Mouse (Mus musculus) MEL (cell line): ENCODE measurements around the gene Senp3. TPM values are rescaled to one million over a fixed set of nuclear protein-coding genes. Genes with fewer than 3 reads are reported as not detected.

Source experiments
- DNase-seq: peaks from one replicate; pipeline ENCODE4 v3.0.0; 2011; ENCODE audit warnings: low read depth, low spot score
- H3K27ac ChIP-seq: 2 replicates; pipeline ENCODE4 v1.5.1; 2012; ENCODE audit warnings: low read depth, mild to moderate bottlenecking, control low read depth, low read length, moderate library complexity; ENCODE audit not compliant: control insufficient read depth
- H3K27me3 ChIP-seq, 2 experiments: fragments of 150-350 bp in 1 of 2; sonication (generic) in 1 of 2; 2 replicates each; pipeline ENCODE4 v1.6.1; 2012; ENCODE audit warnings: low read length in 2 of 2, mild to moderate bottlenecking in 2 of 2, improper control_type of control experiment in 1 of 2, moderate library complexity in 1 of 2; ENCODE audit not compliant: insufficient read depth in 2 of 2, control insufficient read depth in 1 of 2
- H3K36me3 ChIP-seq, 2 experiments: 2 replicates each; pipeline ENCODE4 v1.6.1; 2012 to 2014; ENCODE audit warnings: low read length in 2 of 2, improper control_type of control experiment in 1 of 2, inconsistent platforms in 1 of 2, mild to moderate bottlenecking in 1 of 2; ENCODE audit not compliant: insufficient read depth in 2 of 2, control insufficient read depth in 1 of 2
- H3K4me1 ChIP-seq, 2 experiments: fragments of 150-350 bp in 1 of 2; sonication (generic) in 1 of 2; 2 replicates each; pipeline ENCODE4 v1.6.1; 2012; ENCODE audit warnings: low read length in 2 of 2, improper control_type of control experiment in 1 of 2, mild to moderate bottlenecking in 1 of 2; ENCODE audit not compliant: insufficient read depth in 2 of 2, control insufficient read depth in 1 of 2
- H3K4me3 ChIP-seq, 2 experiments: fragments of 150-350 bp in 1 of 2; sonication (generic) in 1 of 2; 2 replicates each; pipeline ENCODE4 v1.5.1; 2012; ENCODE audit warnings: low read depth in 2 of 2, low read length in 2 of 2, mild to moderate bottlenecking in 2 of 2, moderate library complexity in 2 of 2, control low read depth in 1 of 2, improper control_type of control experiment in 1 of 2; ENCODE audit not compliant: control insufficient read depth in 1 of 2, insufficient read depth in 1 of 2
- H3K79me2 ChIP-seq: 2 replicates; pipeline ENCODE4 v1.6.1; 2012; ENCODE audit warnings: mild to moderate bottlenecking, low read length, moderate library complexity; ENCODE audit not compliant: control insufficient read depth, poor library complexity, insufficient read depth
- H3K9ac ChIP-seq: 2 replicates; pipeline ENCODE4 v1.6.1; 2012; ENCODE audit warnings: low read depth, mild to moderate bottlenecking, control low read depth, low read length, moderate library complexity; ENCODE audit not compliant: control insufficient read depth, poor library complexity, severe bottlenecking
- H3K9me3 ChIP-seq: fragments of 150-350 bp; sonication (generic); replicated peaks from 2 replicates; pipeline ENCODE4 v1.6.1; 2012; ENCODE audit warnings: mild to moderate bottlenecking, low read length, improper control_type of control experiment, moderate library complexity; ENCODE audit not compliant: insufficient read depth
- BHLHE40 ChIP-seq: IDR thresholded peaks from 2 replicates; pipeline ENCODE4 v1.6.1; 2012; ENCODE audit warnings: low read depth, mild to moderate bottlenecking, inconsistent platforms, low read length, improper control_type of control experiment, borderline replicate concordance
- CHD1 ChIP-seq: IDR thresholded peaks from 2 replicates; pipeline ENCODE4 v1.6.1; 2012; ENCODE audit warnings: low read depth, mild to moderate bottlenecking, inconsistent platforms, low read length, improper control_type of control experiment
- CHD2 ChIP-seq: IDR thresholded peaks from 2 replicates; pipeline ENCODE4 v1.6.1; 2011; ENCODE audit warnings: low read length, improper control_type of control experiment
- E2F4 ChIP-seq: IDR thresholded peaks from 2 replicates; pipeline ENCODE4 v1.6.1; 2011; ENCODE audit warnings: low read depth, low read length, improper control_type of control experiment, borderline replicate concordance
- ELF1 ChIP-seq: IDR thresholded peaks from 2 replicates; pipeline ENCODE4 v1.6.1; 2014; ENCODE audit warnings: low read depth, mild to moderate bottlenecking, inconsistent platforms, low read length, improper control_type of control experiment, moderate library complexity
- ETS1 ChIP-seq: IDR thresholded peaks from 2 replicates; pipeline ENCODE4 v1.6.1; 2012; ENCODE audit warnings: low read depth, mild to moderate bottlenecking, inconsistent platforms, low read length, improper control_type of control experiment, moderate library complexity
- GABPA ChIP-seq: IDR thresholded peaks from 2 replicates; pipeline ENCODE4 v1.6.1; 2012; ENCODE audit warnings: low read depth, mild to moderate bottlenecking, inconsistent platforms, low read length, improper control_type of control experiment, moderate library complexity
- GATA1 ChIP-seq: IDR thresholded peaks from 2 replicates; pipeline ENCODE4 v1.6.1; 2011; ENCODE audit warnings: low read depth, low read length, improper control_type of control experiment
- HCFC1 ChIP-seq: IDR thresholded peaks from 2 replicates; pipeline ENCODE4 v1.6.1; 2012; ENCODE audit warnings: low read depth, mild to moderate bottlenecking, inconsistent platforms, low read length, improper control_type of control experiment, moderate library complexity
- MAFK ChIP-seq: IDR thresholded peaks from 2 replicates; pipeline ENCODE4 v1.6.1; 2011; ENCODE audit warnings: low read depth, mild to moderate bottlenecking, low read length, improper control_type of control experiment, borderline replicate concordance
- MAX ChIP-seq: IDR thresholded peaks from 2 replicates; pipeline ENCODE4 v1.6.1; 2011; ENCODE audit warnings: low read length, improper control_type of control experiment
- MAZ ChIP-seq: IDR thresholded peaks from 2 replicates; pipeline ENCODE4 v1.6.1; 2012; ENCODE audit warnings: low read depth, mild to moderate bottlenecking, inconsistent platforms, low read length, improper control_type of control experiment
- MEF2A ChIP-seq: IDR thresholded peaks from 2 replicates; pipeline ENCODE4 v1.6.1; 2014; ENCODE audit warnings: low read depth, mild to moderate bottlenecking, inconsistent platforms, low read length, improper control_type of control experiment; ENCODE audit not compliant: poor library complexity, insufficient replicate concordance, severe bottlenecking; ENCODE audit errors: extremely low read depth
- MXI1 ChIP-seq: IDR thresholded peaks from 2 replicates; pipeline ENCODE4 v1.6.1; 2011; ENCODE audit warnings: mild to moderate bottlenecking, low read depth, low read length, improper control_type of control experiment
- NELFE ChIP-seq: IDR thresholded peaks from 2 replicates; pipeline ENCODE4 v1.6.1; 2011; ENCODE audit warnings: low read depth, low read length, improper control_type of control experiment
- NRF1 ChIP-seq: IDR thresholded peaks from 2 replicates; pipeline ENCODE4 v1.6.1; 2014; ENCODE audit warnings: low read depth, mild to moderate bottlenecking, inconsistent platforms, low read length, improper control_type of control experiment, moderate library complexity; ENCODE audit not compliant: poor library complexity, insufficient read depth, severe bottlenecking
- POLR2A ChIP-seq, 2 experiments: IDR thresholded peaks; 2 replicates each; pipeline ENCODE4 v1.6.1; 2011 to 2012; ENCODE audit warnings: low read length in 2 of 2, mild to moderate bottlenecking in 2 of 2, control low read depth in 1 of 2, improper control_type of control experiment in 1 of 2, low read depth in 1 of 2, moderate library complexity in 1 of 2; ENCODE audit not compliant: control insufficient read depth in 1 of 2, insufficient read depth in 1 of 2, poor library complexity in 1 of 2
- POLR2AphosphoS2 ChIP-seq: IDR thresholded peaks from 2 replicates; pipeline ENCODE4 v1.6.1; 2011; ENCODE audit warnings: low read length, improper control_type of control experiment
- RAD21 ChIP-seq: IDR thresholded peaks from 2 replicates; pipeline ENCODE4 v1.6.1; 2011; ENCODE audit warnings: mild to moderate bottlenecking, low read depth, low read length, improper control_type of control experiment
- TBP ChIP-seq: IDR thresholded peaks from 2 replicates; pipeline ENCODE4 v1.8.0; 2011; ENCODE audit warnings: low read depth, low read length, improper control_type of control experiment
- TCF12 ChIP-seq: IDR thresholded peaks from 2 replicates; pipeline ENCODE4 v1.6.1; 2014; ENCODE audit warnings: low read depth, mild to moderate bottlenecking, inconsistent platforms, low read length, improper control_type of control experiment, moderate library complexity
- UBTF ChIP-seq: IDR thresholded peaks from 2 replicates; pipeline ENCODE4 v1.6.1; 2012; ENCODE audit warnings: low read depth, mild to moderate bottlenecking, inconsistent platforms, low read length, improper control_type of control experiment, moderate library complexity, borderline replicate concordance; ENCODE audit not compliant: insufficient read depth
- USF2 ChIP-seq, 2 experiments: IDR thresholded peaks; 2 replicates each; pipeline ENCODE4 v1.6.1; 2011 to 2012; ENCODE audit warnings: improper control_type of control experiment in 2 of 2, low read length in 2 of 2, borderline replicate concordance in 1 of 2, inconsistent platforms in 1 of 2, low read depth in 1 of 2, mild to moderate bottlenecking in 1 of 2; ENCODE audit not compliant: insufficient read depth in 1 of 2
- ZKSCAN1 ChIP-seq: IDR thresholded peaks from 2 replicates; pipeline ENCODE4 v1.6.1; 2012; ENCODE audit warnings: low read depth, mild to moderate bottlenecking, inconsistent platforms, low read length, improper control_type of control experiment, moderate library complexity
- ZMIZ1 ChIP-seq: IDR thresholded peaks from 2 replicates; pipeline ENCODE4 v1.6.1; 2012; ENCODE audit warnings: low read depth, mild to moderate bottlenecking, inconsistent platforms, low read length, improper control_type of control experiment, moderate library complexity
- polyA plus RNA-seq, 2 experiments: library from polyadenylated mRNA; stranded (reverse) in 1 of 2; unstranded in 1 of 2; fragments of >175 nt in 1 of 2; fragments of >200 nt in 1 of 2; gene quantifications; 2 replicates each; pipeline versions ENCODE4 v1.2.1 to v1.2.4; 2012; ENCODE audit warnings: low replicate concordance in 2 of 2, low read depth in 1 of 2; ENCODE audit not compliant: insufficient read length in 2 of 2, insufficient read depth in 1 of 2, missing spikeins in 1 of 2
- total RNA-seq: library from RNA; depleted of rRNA; stranded (reverse); fragments of 300-350 nt; gene quantifications from 2 replicates; pipeline ENCODE4 v1.2.3, GENCODE M21; 2012

The Senp3 gene
- total and polyA plus RNA-seq, 3 experiments = 147 to 890 (median 171) TPM

GRCm38 (mm10) chr11:69672211-69672706 is 9.6 kb downstream of the Senp3 start, which contains the start of gene Eif4a1 (continued):
- TF ChIP-seq ZKSCAN1 (no peak), RAD21 (no peak), ETS1 (peak; percentile 54; the same call in 1 of the 2 replicates), NELFE (peak; percentile 100), E2F4 (no peak)

GRCm38 (mm10) chr11:69671726-69672124 is 10.2 kb downstream of the Senp3 start:
- Histone ChIP-seq H3K36me3 (peaks cover 17 to 26% of the 10 kb centered on the region in 2 experiments), H3K79me2 (peaks cover 37% of the 10 kb centered on the region), H3K9me3 (no peaks in the 10 kb centered on the region), H3K9ac (peak overlapping the region; percentile 100), H3K4me1 (peaks cover 0 to 15% of the 10 kb centered on the region in 2 experiments; a peak in 1 of 4 replicates), H3K27me3 (no peaks in the 10 kb centered on the region), H3K4me3 (peak overlapping the region; percentile 61 to 98), H3K27ac (peak overlapping the region; percentile 96)
- DNase-seq = no peak
- TF ChIP-seq POLR2AphosphoS2 (no peak), MEF2A (0 out of 2 replicates have a peak, but pooled peaks have one; percentile 12)

- Histone ChIP-seq H3K27ac (peak overlapping the region; percentile 96), H3K4me1 (peaks cover 0 to 15% of the 10 kb centered on the region in 2 experiments; a peak in 1 of 4 replicates), H3K36me3 (peaks cover 13 to 26% of the 10 kb centered on the region in 2 experiments), H3K4me3 (peak overlapping the region; percentile 61 to 98), H3K27me3 (no peaks in the 10 kb centered on the region), H3K79me2 (peaks cover 36% of the 10 kb centered on the region), H3K9ac (peak overlapping the region; percentile 100), H3K9me3 (no peaks in the 10 kb centered on the region)
- DNase-seq = peak; percentile 96
- peak; percentile 88 for TF ChIP-seq HCFC1
- no peak for TF ChIP-seq MAFK
- TF ChIP-seq CHD2 = peak; percentile 70
- TF ChIP-seq CHD1 = 0 out of 2 replicates have a peak, but pooled peaks have one; percentile 28
- TF ChIP-seq MXI1 = peak; percentile 98
- TF ChIP-seq GATA1 = no peak
- TF ChIP-seq UBTF = 0 out of 2 replicates have a peak, but pooled peaks have one; percentile 31
- peak; percentile 96 for TF ChIP-seq POLR2AphosphoS2
- peak; percentile 36; the same call in 1 of the 2 replicates for TF ChIP-seq NRF1
- peak; percentile 92 for TF ChIP-seq ELF1
- peak; percentile 79 for TF ChIP-seq BHLHE40
- peak; percentile 89; the same call in 1 of the 2 replicates for TF ChIP-seq ZMIZ1
- TF ChIP-seq NELFE = peak; percentile 68
- peak; percentile 58 for TF ChIP-seq ETS1
- peak; percentile 94 for TF ChIP-seq MAX
- peak; percentile 100 for TF ChIP-seq MAZ
- TF ChIP-seq POLR2A (IDR thresholded peaks at IDR 0.05; ENCODE audit: control insufficient read depth in 1 of 2, insufficient read depth in 1 of 2, low read depth in 1 of 2, low read length in 2 of 2, poor library complexity in 1 of 2) = peak; percentile 52 to 64; a peak in 3 of 4 replicates
- TF ChIP-seq TCF12 = peak; percentile 69; the same call in 1 of the 2 replicates
- no peak for TF ChIP-seq USF2 (IDR thresholded peaks at IDR 0.05; ENCODE audit: borderline replicate concordance in 1 of 2, insufficient read depth in 1 of 2, low read depth in 1 of 2, low read length in 2 of 2)
- peak; percentile 73; the same call in 1 of the 2 replicates for TF ChIP-seq TBP
- no peak for TF ChIP-seq GABPA
These were observed 10.8 kb downstream of the Senp3 start for GRCm38 (mm10) chr11:69670786-69671725.
